21 mouse cellular contexts compared by ENCODE assay signal in genomic region chr2:71321486-71321885, GRCm38 (mm10).
"Had no signal": no experiment of that assay in that cellular context is flagged by ENCODE, and none has a peak within 500 bp of the region (broad histone marks: within the 10 kb centered on the region; RNA-seq: fewer than 3 reads in every experiment).

No protein-coding gene starts in this region.

- H3K4me3 ChIP-seq: liver, embryonic 15.5 days; lung, embryonic 15.5 days; midbrain, embryonic 12.5 days; myocyte; neural tube, embryonic 13.5 days; neural tube, embryonic 15.5 days; stomach, embryonic 15.5 days had no signal

- H3K9ac ChIP-seq: liver, embryonic 15.5 days; liver, postnatal 0 days; lung, embryonic 15.5 days; midbrain, embryonic 12.5 days; neural tube, embryonic 13.5 days; neural tube, embryonic 15.5 days; stomach, embryonic 15.5 days had no signal

- DNase-seq: liver, postnatal 0 days; lung, adult 2 months; lung, postnatal 14 days; lung, postnatal 36 days; midbrain, embryonic 14.5 days; retina, postnatal 1 day; right cerebral cortex, adult 18-20 months; thymus, adult 2 months; thymus, postnatal 25 days; thymus, postnatal 4 days had no signal

- H3K27ac ChIP-seq: liver, embryonic 15.5 days; lung, embryonic 15.5 days; macrophage; midbrain, embryonic 12.5 days; neural tube, embryonic 13.5 days; neural tube, embryonic 15.5 days; stomach, embryonic 15.5 days; stomach, postnatal 0 days had no signal

- ATAC-seq: liver, postnatal 0 days; lung, postnatal 0 days; midbrain, embryonic 16.5 days had no signal

- H3K4me1 ChIP-seq: liver, embryonic 15.5 days; lung, embryonic 15.5 days; midbrain, embryonic 12.5 days; neural tube, embryonic 13.5 days; neural tube, embryonic 15.5 days; stomach, embryonic 15.5 days had no signal

- H3K9me3 ChIP-seq: liver, embryonic 15.5 days; lung, embryonic 15.5 days; neural tube, embryonic 15.5 days; stomach, embryonic 15.5 days had no signal

- H3K27me3 ChIP-seq: liver, embryonic 15.5 days; lung, embryonic 15.5 days; midbrain, embryonic 12.5 days; neural tube, embryonic 13.5 days; neural tube, embryonic 15.5 days; stomach, embryonic 15.5 days had no signal

- H3K4me2 ChIP-seq: liver, embryonic 15.5 days; lung, embryonic 15.5 days; midbrain, embryonic 12.5 days; neural tube, embryonic 13.5 days; neural tube, embryonic 15.5 days; stomach, embryonic 15.5 days had no signal

- H3K36me3 ChIP-seq: stomach, embryonic 15.5 days had no signal
